Comparison of ENCODE assay signal across 10 mouse cellular contexts in genomic region chr3:133571961-133572360, GRCm38 (mm10).
"Had no signal": no experiment of that assay in that cellular context is flagged by ENCODE, and none has a peak within 500 bp of the region (broad histone marks: within the 10 kb centered on the region; RNA-seq: fewer than 3 reads in every experiment).

No protein-coding gene starts in this region.

- ATAC-seq: midbrain, embryonic 16.5 days had no signal

- DNase-seq: lung, adult 18-20 months; lung, embryonic 14.5 days; lung, postnatal 10 days; midbrain, embryonic 14.5 days; retina, postnatal 1 day; right cerebral cortex, postnatal 14 days; thymus, adult 2 months; thymus, postnatal 25 days; thymus, postnatal 4 days had no signal
